Mouse (Mus musculus): Measurements from ENCODE around the gene C87499. TPM values are rescaled to one million over a fixed set of nuclear protein-coding genes. Genes with fewer than 3 reads are reported as not detected.

Gene C87499
- polyA plus RNA-seq, 1 experiment from 2014 or later = not detected

DNA sequence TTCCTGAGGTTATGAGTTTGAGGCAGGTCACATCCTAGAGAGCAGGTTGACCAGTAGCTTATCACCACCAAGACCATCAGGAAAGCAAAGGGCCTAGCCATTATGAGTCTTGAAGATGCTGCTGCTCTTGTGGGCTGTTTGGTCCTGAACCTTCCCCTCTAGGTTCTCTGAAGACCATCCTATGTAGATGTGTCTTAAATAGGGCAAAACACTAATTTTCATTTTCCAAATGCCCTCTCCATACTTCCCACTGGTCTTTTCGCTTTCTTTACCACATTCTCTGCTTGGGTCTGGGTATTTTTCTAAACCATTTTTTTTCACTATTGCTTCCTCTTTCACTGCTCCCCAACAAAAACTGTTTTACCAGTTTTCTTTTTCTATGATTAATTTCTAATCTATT is 41.9 kb downstream of the C87499 start, which contains the start of gene Ifna9:
Gene Ifna9 (minus strand): TSS at position 101 of the 400 bp plus-strand sequence.
- H3K36me3 ChIP-seq = no peaks in the 10 kb centered on the region
- H3K4me1 ChIP-seq = no peaks in the 10 kb centered on the region
- H3K27me3 ChIP-seq = no peaks in the 10 kb centered on the region
- H3K27ac ChIP-seq = no peak within 1 kb of the TSS
- H3K9me3 ChIP-seq = no peaks in the 10 kb centered on the region
- ATAC-seq (ENCODE audit: insufficient number of reproducible peaks, insufficient read depth, low FRiP score, low TSS enrichment) = no peak
- no peak within 1 kb of the TSS for H3K4me2 ChIP-seq (replicated peaks)
- 89% methylated on average over 1 of the region's 1 CpGs for WGBS
- H3K4me3 ChIP-seq = no peak within 1 kb of the TSS
- H3K9ac ChIP-seq = no peak within 1 kb of the TSS

Other genes with a start within 250 kb of the C87499 start
- gene Hacd4, start 195.5 kb downstream of the C87499 start, polyA plus RNA-seq (2016; fragmentation: Nextera tagmentation; extraction: Ambion mirVana) = 6.0 and 6.9 TPM in 2 replicates
- not detected in 2 replicates for gene Ifnb1, start 111.6 kb downstream of the C87499 start, polyA plus RNA-seq (2016; fragmentation: Nextera tagmentation; extraction: Ambion mirVana)
- not detected in 2 replicates for gene Ifna15, start 76.2 kb downstream of the C87499 start, polyA plus RNA-seq (2016; fragmentation: Nextera tagmentation; extraction: Ambion mirVana)
- gene Ifna14, start 62.6 kb downstream of the C87499 start, polyA plus RNA-seq (2016; fragmentation: Nextera tagmentation; extraction: Ambion mirVana) = not detected in 2 replicates
- not detected in 2 replicates for gene Ifna9, start 42.0 kb downstream of the C87499 start, polyA plus RNA-seq (2016; fragmentation: Nextera tagmentation; extraction: Ambion mirVana)
- not detected in 2 replicates for gene Ifna12, start 31.0 kb downstream of the C87499 start, polyA plus RNA-seq (2016; fragmentation: Nextera tagmentation; extraction: Ambion mirVana)
- gene Ifna13, start 10.0 kb upstream of the C87499 start, polyA plus RNA-seq (2016; fragmentation: Nextera tagmentation; extraction: Ambion mirVana) = not detected in 2 replicates
- not detected in 2 replicates for gene Ifna16, start 42.5 kb upstream of the C87499 start, polyA plus RNA-seq (2016; fragmentation: Nextera tagmentation; extraction: Ambion mirVana)
- not detected in 2 replicates for gene Ifna2, start 49.5 kb upstream of the C87499 start, polyA plus RNA-seq (2016; fragmentation: Nextera tagmentation; extraction: Ambion mirVana)
- not detected in 2 replicates for gene Ifnab, start 56.9 kb upstream of the C87499 start, polyA plus RNA-seq (2016; fragmentation: Nextera tagmentation; extraction: Ambion mirVana)
- gene Gm26566, start 87.4 kb upstream of the C87499 start, polyA plus RNA-seq (2016; fragmentation: Nextera tagmentation; extraction: Ambion mirVana) = 1.5 and 1.8 TPM in 2 replicates
- 130 and 143 TPM in 2 replicates for gene Klhl9, start 88.1 kb upstream of the C87499 start, polyA plus RNA-seq (2016; fragmentation: Nextera tagmentation; extraction: Ambion mirVana)
- gene Gm13271, start 120.5 kb upstream of the C87499 start, polyA plus RNA-seq (2016; fragmentation: Nextera tagmentation; extraction: Ambion mirVana) = not detected in 2 replicates
- gene Gm13283, start 125.7 kb upstream of the C87499 start, polyA plus RNA-seq (2016; fragmentation: Nextera tagmentation; extraction: Ambion mirVana) = 0.32 and 0.41 TPM in 2 replicates
- gene Gm13290, start 139.4 kb upstream of the C87499 start, polyA plus RNA-seq (2016; fragmentation: Nextera tagmentation; extraction: Ambion mirVana) = 0.37 TPM in 1 of 2 replicates, not detected in the other
- not detected in 2 replicates for gene Gm13289, start 142.5 kb upstream of the C87499 start, polyA plus RNA-seq (2016; fragmentation: Nextera tagmentation; extraction: Ambion mirVana)
- gene Gm13272, start 145.4 kb upstream of the C87499 start, polyA plus RNA-seq (2016; fragmentation: Nextera tagmentation; extraction: Ambion mirVana) = not detected in 2 replicates
- gene Ifnz, start 147.7 kb upstream of the C87499 start, polyA plus RNA-seq (2016; fragmentation: Nextera tagmentation; extraction: Ambion mirVana) = 0.20 and 0.32 TPM in 2 replicates
- gene Gm13276, start 151.3 kb upstream of the C87499 start, polyA plus RNA-seq (2016; fragmentation: Nextera tagmentation; extraction: Ambion mirVana) = not detected in 2 replicates
- gene Gm13277, start 154.2 kb upstream of the C87499 start, polyA plus RNA-seq (2016; fragmentation: Nextera tagmentation; extraction: Ambion mirVana) = not detected in 2 replicates
- gene Gm13278, start 157.1 kb upstream of the C87499 start, polyA plus RNA-seq (2016; fragmentation: Nextera tagmentation; extraction: Ambion mirVana) = not detected in 2 replicates
- not detected in 2 replicates for gene Gm13275, start 160.1 kb upstream of the C87499 start, polyA plus RNA-seq (2016; fragmentation: Nextera tagmentation; extraction: Ambion mirVana)
- not detected in 2 replicates for gene Gm13279, start 163.0 kb upstream of the C87499 start, polyA plus RNA-seq (2016; fragmentation: Nextera tagmentation; extraction: Ambion mirVana)
- gene Gm13285, start 165.3 kb upstream of the C87499 start, polyA plus RNA-seq (2016; fragmentation: Nextera tagmentation; extraction: Ambion mirVana) = 1.0 and 1.5 TPM in 2 replicates
- not detected in 2 replicates for gene Gm13287, start 168.8 kb upstream of the C87499 start, polyA plus RNA-seq (2016; fragmentation: Nextera tagmentation; extraction: Ambion mirVana)
- gene Gm13288, start 171.1 kb upstream of the C87499 start, polyA plus RNA-seq (2016; fragmentation: Nextera tagmentation; extraction: Ambion mirVana) = 0.15 TPM in 1 of 2 replicates, not detected in the other
- gene Ifna7, start 181.8 kb upstream of the C87499 start, polyA plus RNA-seq (2016; fragmentation: Nextera tagmentation; extraction: Ambion mirVana) = not detected in 2 replicates
- gene Ifna11, start 185.5 kb upstream of the C87499 start, polyA plus RNA-seq (2016; fragmentation: Nextera tagmentation; extraction: Ambion mirVana) = not detected in 2 replicates
- not detected in 2 replicates for gene Ifna6, start 193.0 kb upstream of the C87499 start, polyA plus RNA-seq (2016; fragmentation: Nextera tagmentation; extraction: Ambion mirVana)
- not detected in 2 replicates for gene Ifna5, start 201.1 kb upstream of the C87499 start, polyA plus RNA-seq (2016; fragmentation: Nextera tagmentation; extraction: Ambion mirVana)
- not detected in 2 replicates for gene Ifna4, start 207.4 kb upstream of the C87499 start, polyA plus RNA-seq (2016; fragmentation: Nextera tagmentation; extraction: Ambion mirVana)
- not detected in 2 replicates for gene Ifna1, start 215.7 kb upstream of the C87499 start, polyA plus RNA-seq (2016; fragmentation: Nextera tagmentation; extraction: Ambion mirVana)
- gene Ifne, start 245.8 kb upstream of the C87499 start, polyA plus RNA-seq (2016; fragmentation: Nextera tagmentation; extraction: Ambion mirVana) = not detected in 2 replicates

Data from embryonic facial prominence, embryonic 12.5 days (tissue).